Mouse (Mus musculus) megakaryocyte, embryonic 14.5 days (primary cell): ENCODE data around the gene Uap1. TPM values are rescaled to one million over a fixed set of nuclear protein-coding genes. Genes with fewer than 3 reads are reported as not detected.
"Not testable (repeated sequence)": the region's sequence is repeated elsewhere in the genome, so short reads cannot be mapped to it uniquely, and the experiment has no call there.

ENCODE experiments used
- H3K27me3 ChIP-seq: replicated peaks from 2 replicates; pipeline ENCODE3; 2012; ENCODE audit warnings: inconsistent platforms
- H3K36me3 ChIP-seq: replicated peaks from 2 replicates; pipeline ENCODE3; 2012; ENCODE audit warnings: low read length, inconsistent platforms, mixed read lengths
- H3K4me1 ChIP-seq: 2 replicates; pipeline ENCODE4 v1.6.1; 2012; ENCODE audit warnings: inconsistent platforms
- H3K4me3 ChIP-seq: replicated peaks from 2 replicates; pipeline ENCODE3; 2012; ENCODE audit warnings: moderate library complexity, mild to moderate bottlenecking, inconsistent platforms
- H3K9me3 ChIP-seq: 2 replicates; pipeline ENCODE4 v1.6.1; 2012; ENCODE audit warnings: inconsistent platforms
- FLI1 ChIP-seq: IDR thresholded peaks from 2 replicates; pipeline ENCODE4 v1.6.1; 2012; ENCODE audit warnings: low read length, inconsistent platforms, mixed read lengths
- GATA1 ChIP-seq: IDR thresholded peaks from 3 replicates; pipeline ENCODE4 v1.6.1; 2012; ENCODE audit warnings: mixed read lengths, low read length, inconsistent platforms, borderline replicate concordance
- polyA plus RNA-seq: library from polyadenylated mRNA; stranded (reverse); fragments of >175 nt; gene quantifications from 2 replicates; pipeline ENCODE4 v1.2.3, GENCODE M21; 2012; ENCODE audit warnings: low replicate concordance; ENCODE audit not compliant: insufficient read depth

The Uap1 gene
- polyA plus RNA-seq, 1 experiment = 2.3 TPM

DNA sequence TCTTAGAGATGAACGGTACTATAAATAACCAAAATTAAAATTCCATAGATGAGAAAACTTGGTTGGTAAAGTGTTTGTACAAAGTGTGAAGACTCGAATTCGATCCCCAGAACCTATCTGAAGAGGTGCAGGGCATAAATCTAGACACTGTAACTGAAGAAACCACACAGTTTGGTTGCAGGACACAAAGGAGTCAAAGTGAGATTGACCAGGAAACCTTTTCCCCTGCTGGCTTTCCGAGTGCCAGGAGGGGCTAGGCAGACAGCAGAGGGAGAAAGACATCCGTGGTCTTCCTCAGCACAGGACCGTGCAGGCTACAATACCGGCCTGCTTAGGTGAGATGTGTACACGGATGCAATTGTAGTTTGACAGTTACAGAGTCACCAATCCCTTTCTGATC, 40.5 kb downstream of the Uap1 start:
- H3K36me3 ChIP-seq = no peaks in the 10 kb centered on the region
- H3K27me3 ChIP-seq = peaks cover 4% of the 10 kb centered on the region
- H3K4me3 ChIP-seq = no peak overlapping the region
- H3K9me3 ChIP-seq = no peaks in the 10 kb centered on the region
- peaks cover 15% of the 10 kb centered on the region for H3K4me1 ChIP-seq
- TF ChIP-seq FLI1 (no peak), GATA1 (no peak)

DNA sequence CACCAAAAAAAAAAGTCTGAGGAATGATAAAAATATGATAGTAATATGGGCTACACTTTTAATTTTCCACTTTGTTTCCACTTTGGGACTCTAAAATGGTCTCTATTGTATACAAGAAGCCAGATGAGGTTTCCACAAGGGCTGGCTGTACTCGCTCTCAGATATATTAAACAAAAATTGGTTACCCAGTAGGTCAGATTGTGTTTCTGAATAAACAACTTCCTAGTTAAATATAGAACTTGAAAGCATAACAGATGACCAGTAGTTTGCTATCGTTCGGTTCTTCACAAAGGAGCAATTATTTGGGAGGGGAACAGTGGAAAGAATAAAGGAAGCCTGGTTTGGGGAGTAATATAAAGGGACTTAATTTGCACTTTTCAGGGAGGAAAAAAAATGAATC, 43.8 kb downstream of the Uap1 start:
- H3K27me3 ChIP-seq = peaks cover 4% of the 10 kb centered on the region
- no peaks in the 10 kb centered on the region for H3K36me3 ChIP-seq
- no peak for TF ChIP-seq FLI1
- no peak for TF ChIP-seq GATA1
- H3K4me1 ChIP-seq = peaks cover under 1% of the 10 kb centered on the region
- H3K9me3 ChIP-seq = no peaks in the 10 kb centered on the region
- H3K4me3 ChIP-seq = no peak overlapping the region

DNA sequence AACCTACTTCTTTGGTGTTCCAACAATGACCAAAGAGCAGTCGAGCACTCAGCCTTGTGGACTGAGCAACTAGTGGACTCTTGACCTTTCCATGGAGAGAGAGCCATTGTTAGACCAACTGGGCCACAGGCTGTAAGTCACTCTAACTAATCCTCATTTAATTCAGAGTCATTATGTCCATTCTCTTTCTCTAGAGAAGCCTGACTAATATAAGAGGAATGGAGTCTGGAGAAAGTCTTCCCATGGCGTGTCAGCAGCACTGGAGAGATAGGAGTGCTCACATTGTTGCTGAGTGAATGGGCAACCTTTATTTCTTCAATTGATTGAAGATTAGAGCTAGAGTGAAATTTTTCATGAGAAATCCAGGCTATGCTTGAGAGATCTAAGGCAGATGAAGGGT, 50.1 kb downstream of the Uap1 start:
- Histone ChIP-seq H3K27me3 (no peaks in the 10 kb centered on the region), H3K4me3 (no peak overlapping the region), H3K4me1 (no peaks in the 10 kb centered on the region), H3K9me3 (no peaks in the 10 kb centered on the region), H3K36me3 (no peaks in the 10 kb centered on the region)
- TF ChIP-seq GATA1 = no peak
- no peak for TF ChIP-seq FLI1

DNA sequence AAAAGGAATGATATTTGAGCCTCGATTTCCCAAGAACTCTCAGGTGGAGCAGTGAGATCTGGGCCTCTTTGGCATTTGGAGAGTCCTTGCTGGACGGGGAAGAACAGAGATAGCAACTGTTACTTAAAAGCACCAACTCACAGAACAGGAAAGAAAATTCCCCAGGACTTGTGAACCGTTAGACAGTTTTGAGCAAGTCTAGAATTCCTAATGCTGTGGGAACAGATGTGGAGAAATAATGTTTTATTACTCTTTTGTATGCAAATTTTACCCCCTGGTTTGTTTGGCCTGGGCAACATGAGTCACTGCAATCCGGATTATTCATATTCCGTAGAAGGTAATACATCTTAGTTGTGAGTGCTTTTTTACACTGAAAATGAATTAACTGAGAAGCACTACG, 61.1 kb downstream of the Uap1 start:
- no peaks in the 10 kb centered on the region for H3K36me3 ChIP-seq
- no peaks in the 10 kb centered on the region for H3K4me1 ChIP-seq
- H3K4me3 ChIP-seq = no peak overlapping the region
- H3K27me3 ChIP-seq = peaks cover 4% of the 10 kb centered on the region
- H3K9me3 ChIP-seq = no peaks in the 10 kb centered on the region
- TF ChIP-seq FLI1 (no peak), GATA1 (no peak)

DNA sequence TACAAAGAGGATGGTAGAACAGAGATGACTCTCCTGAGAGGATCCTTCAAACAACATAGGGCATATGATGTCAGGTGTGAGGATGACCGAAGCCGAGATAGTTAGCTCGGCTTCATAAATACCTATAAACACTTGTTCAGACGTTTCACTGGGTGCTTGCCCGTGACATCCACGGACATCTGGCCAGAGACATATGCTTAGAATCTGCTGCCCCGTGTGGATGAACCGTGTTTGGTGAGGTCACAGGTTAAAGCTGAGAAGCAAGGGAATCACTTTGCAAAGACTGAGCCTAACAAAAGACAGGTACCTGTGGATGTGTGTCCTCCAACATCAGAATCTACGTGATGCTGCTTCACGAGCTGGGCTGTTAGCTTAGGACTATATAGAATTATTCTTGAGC, 62.5 kb downstream of the Uap1 start:
- H3K4me3 ChIP-seq = no peak overlapping the region
- no peak for TF ChIP-seq GATA1
- no peak for TF ChIP-seq FLI1
- no peaks in the 10 kb centered on the region for H3K9me3 ChIP-seq
- H3K27me3 ChIP-seq = peaks cover 4% of the 10 kb centered on the region
- no peaks in the 10 kb centered on the region for H3K4me1 ChIP-seq
- H3K36me3 ChIP-seq = no peaks in the 10 kb centered on the region

DNA sequence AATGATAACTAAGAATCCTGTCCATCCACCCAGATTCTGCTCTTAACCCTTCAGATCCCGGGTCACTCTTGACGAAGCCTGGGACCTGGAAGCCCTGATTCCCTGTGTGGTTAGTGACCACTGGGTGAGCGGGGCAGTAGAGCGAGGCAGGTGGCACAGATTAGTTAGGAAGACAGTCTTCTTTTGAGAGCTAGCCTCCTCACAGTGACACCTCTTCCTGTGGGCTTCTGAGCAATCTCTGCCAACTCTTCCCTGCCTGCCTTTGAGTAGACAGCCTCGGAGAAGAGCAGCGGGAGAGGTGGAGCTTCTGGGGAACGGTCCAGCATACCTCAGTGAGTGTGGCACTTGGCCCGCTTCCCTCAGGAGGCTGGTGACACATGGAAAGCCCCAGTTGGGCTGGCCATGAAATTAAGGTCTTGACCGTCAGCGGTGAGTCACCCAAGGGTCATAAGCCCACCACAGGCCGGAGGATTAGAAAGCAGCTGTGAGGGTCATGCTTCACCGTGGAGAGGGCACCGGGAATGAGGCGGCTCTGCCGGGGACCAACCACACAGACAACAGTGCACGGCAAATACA, 63.0 kb downstream of the Uap1 start:
- no peaks in the 10 kb centered on the region for H3K36me3 ChIP-seq
- no peaks in the 10 kb centered on the region for H3K9me3 ChIP-seq
- TF ChIP-seq GATA1 (no peak), FLI1 (no peak)
- H3K4me1 ChIP-seq = no peaks in the 10 kb centered on the region
- H3K27me3 ChIP-seq = peaks cover 4% of the 10 kb centered on the region
- H3K4me3 ChIP-seq = no peak overlapping the region

DNA sequence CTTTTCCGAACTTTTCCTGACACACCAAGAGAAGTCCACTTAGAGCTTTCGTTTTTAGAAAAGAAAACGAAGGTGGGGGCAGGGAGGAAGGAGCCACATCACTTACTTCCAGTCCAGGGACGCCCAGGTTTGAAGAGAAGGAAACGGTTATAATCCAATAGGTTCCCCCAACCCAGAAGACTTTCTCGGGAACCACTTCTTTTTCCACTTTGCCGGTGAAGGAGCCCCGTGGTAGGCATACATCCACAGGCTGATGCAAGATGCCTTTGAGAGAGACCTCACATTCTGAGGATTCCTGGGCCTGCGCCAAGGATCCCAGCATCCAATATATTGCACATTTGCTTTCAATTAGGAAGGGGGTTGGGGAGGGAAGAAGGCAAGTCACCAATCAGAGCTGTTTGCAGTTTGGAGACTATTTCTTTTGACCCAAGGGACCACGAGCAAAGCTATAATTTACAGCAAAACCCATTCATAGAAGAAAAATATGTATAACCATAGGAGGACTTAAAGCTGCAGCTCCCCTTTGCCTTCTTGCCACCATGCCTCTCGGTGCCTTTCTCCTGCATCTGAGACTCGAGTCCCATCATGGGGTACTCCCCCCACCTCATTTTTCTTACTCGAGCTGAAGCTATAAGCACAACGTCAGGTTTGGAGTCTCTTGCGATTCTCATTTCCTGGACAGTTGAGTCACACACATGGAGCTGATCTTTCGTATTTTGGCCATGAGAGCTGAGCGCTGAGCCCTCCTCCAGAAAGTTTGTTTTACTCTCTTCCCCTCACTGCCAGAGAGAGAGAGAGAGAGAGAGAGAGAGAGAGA, 64.0 kb downstream of the Uap1 start, which contains the start of gene Ddr2:
TSS of gene Ddr2 (minus strand) at position 247 of the 817 bp plus-strand sequence.
- Histone ChIP-seq H3K4me1 (no peaks in the 10 kb centered on the region), H3K4me3 (no peak within 1 kb of the TSS), H3K9me3 (no peaks in the 10 kb centered on the region), H3K27me3 (peaks cover 4% of the 10 kb centered on the region), H3K36me3 (no peaks in the 10 kb centered on the region)
- TF ChIP-seq GATA1 (no peak), FLI1 (no peak)

DNA sequence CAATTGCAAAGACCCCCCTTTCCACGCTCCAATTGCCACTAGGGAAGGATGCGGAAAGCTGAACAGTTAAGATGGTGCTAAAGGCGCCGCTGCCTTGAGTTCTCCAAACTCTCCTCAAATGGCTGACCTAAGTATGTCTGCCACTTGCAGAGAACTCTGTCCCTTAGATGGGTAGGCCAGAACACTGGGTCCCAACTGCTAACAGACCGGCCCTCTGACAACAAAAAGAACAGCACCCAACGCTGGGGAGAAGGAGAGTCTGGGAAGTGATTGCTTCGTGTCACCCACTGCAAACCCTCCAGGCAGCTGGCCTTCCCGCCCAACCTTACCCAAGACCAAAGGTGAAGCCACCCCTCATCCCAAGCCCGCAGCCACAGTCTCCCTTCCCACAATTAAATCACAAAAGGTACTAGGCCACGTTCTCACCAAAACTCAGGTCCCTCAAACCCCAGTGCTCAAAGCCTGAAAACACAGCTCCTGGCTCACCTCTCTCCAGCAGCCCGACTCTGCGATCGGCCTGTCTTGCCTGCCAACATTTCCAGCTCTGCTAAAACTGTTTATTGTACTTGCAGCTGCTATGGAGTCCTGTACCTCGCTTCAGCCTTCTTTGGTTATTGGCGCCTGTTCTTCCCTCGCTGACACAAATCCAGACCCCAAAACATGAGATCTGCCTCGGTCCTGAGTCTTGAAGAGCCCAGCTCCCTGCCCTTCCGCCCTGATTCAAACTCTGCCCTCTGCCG, 64.8 kb downstream of the Uap1 start:
- Histone ChIP-seq H3K9me3 (no peaks in the 10 kb centered on the region), H3K27me3 (peaks cover 4% of the 10 kb centered on the region), H3K4me3 (no peak overlapping the region), H3K36me3 (no peaks in the 10 kb centered on the region), H3K4me1 (no peaks in the 10 kb centered on the region)
- TF ChIP-seq FLI1 (no peak), GATA1 (no peak)

DNA sequence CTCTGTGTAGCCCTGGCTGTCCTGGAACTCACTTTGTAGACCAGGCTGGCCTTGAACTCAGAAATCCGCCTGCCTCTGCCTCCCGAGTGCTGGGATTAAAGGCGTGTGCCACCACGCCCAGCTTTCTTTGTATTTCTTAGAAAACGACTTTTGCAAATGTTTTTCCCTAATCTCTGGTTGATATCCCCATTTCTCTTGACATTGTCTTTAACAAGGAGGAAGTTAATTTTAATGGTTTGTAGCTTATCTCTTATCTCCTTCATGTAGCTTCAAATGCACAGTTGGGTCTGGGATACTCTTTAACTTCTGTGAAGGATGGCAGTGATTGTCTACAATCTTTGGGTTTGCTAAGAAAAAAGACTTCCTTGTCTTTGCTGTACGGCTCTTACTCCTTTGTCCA, 71.9 kb downstream of the Uap1 start:
- not testable (repeated sequence) for H3K9me3 ChIP-seq, H3K4me3 ChIP-seq, H3K36me3 ChIP-seq, H3K4me1 ChIP-seq, H3K27me3 ChIP-seq

Other genes starting within 250 kb of the Uap1 start
- gene Ccdc190, start 246.3 kb downstream of the Uap1 start, polyA plus RNA-seq = 2.7 TPM in 1 of 2 replicates, not detected in the other
- gene Hsd17b7, start 205.7 kb downstream of the Uap1 start, polyA plus RNA-seq = 1.8 TPM in 1 of 2 replicates, not detected in the other
- not detected in 2 replicates for gene Ddr2, start 64.2 kb downstream of the Uap1 start, polyA plus RNA-seq
- gene Uhmk1, start 40.4 kb upstream of the Uap1 start, polyA plus RNA-seq = 0.74 and 1.1 TPM in 2 replicates
- gene Sh2d1b2, start 57.8 kb upstream of the Uap1 start, polyA plus RNA-seq = not detected in 2 replicates
- not detected in 2 replicates for gene Sh2d1b1, start 102.4 kb upstream of the Uap1 start, polyA plus RNA-seq
- gene Gm7694, start 131.4 kb upstream of the Uap1 start, polyA plus RNA-seq = 2.0 and 4.3 TPM in 2 replicates
- gene Spata46, start 133.8 kb upstream of the Uap1 start, polyA plus RNA-seq = not detected in 2 replicates